Mouse (Mus musculus): ENCODE data around the gene Ctnna3.

- TF ChIP-seq CTCF (IDR thresholded peaks at IDR 0.05; ENCODE audit: control insufficient read depth, insufficient read depth, low read length): no peak
- no peak for TF ChIP-seq POLR2A (IDR thresholded peaks at IDR 0.05; ENCODE audit: borderline replicate concordance, control insufficient read depth, low read depth, low read length)
These were observed 1211.7 kb downstream of the Ctnna3 start for GRCm38 (mm10) chr10:64641576-64641975.

Measured in bone marrow, adult 2 months (tissue).